17 mouse cellular contexts compared by ENCODE assay signal in the genomic region with DNA sequence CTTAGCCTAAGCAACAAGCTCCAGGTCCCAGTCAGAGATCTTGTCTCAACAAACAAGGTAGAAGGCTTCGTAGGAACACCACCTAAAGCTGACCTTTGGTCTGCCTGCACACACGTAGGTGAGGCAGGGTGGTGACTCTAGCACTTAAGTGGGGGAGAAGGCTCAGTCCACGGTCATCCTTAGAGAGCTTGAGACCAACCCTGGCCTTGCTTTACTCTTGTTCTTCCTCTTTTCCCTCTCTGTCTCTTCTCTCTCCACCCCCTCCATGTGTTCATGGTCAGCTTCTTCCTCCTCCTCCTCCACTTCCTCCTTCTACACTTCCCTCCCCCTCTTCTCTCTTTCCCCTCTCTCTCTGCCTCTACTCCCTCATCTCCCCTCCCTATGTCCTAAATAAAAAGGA.
DNase-seq lines count a peak whose midpoint lies in the region; ATAC-seq and TF ChIP-seq lines count a peak whose summit lies in the region.
"Had no signal": no experiment of that assay in that cellular context is flagged by ENCODE, and none has a peak within 500 bp of the region (broad histone marks: within the 10 kb centered on the region; RNA-seq: fewer than 3 reads in every experiment).

No protein-coding gene starts in this region.

- H3K9ac ChIP-seq in lung, postnatal 0 days (replicated peaks; ENCODE audit: low read depth) = no peak overlapping the region
- H3K9ac ChIP-seq: embryonic facial prominence, embryonic 15.5 days; hindbrain, embryonic 14.5 days; limb, embryonic 15.5 days; lung, embryonic 15.5 days; neural tube, embryonic 12.5 days had no signal

- ATAC-seq in lung, postnatal 0 days = no peak
- ATAC-seq in granulocyte monocyte progenitor cell, adult 5-6 weeks (replicated peaks; ENCODE audit: poor library complexity, severe bottlenecking) = peak; percentile 96
- peak; percentile 65; the same call in 1 of the 2 replicates for ATAC-seq in monocyte, adult 5-6 weeks (replicated peaks; ENCODE audit: insufficient number of reproducible peaks, low FRiP score, low TSS enrichment, poor library complexity, severe bottlenecking)

- 74% methylated on average over 3 of the region's 3 CpGs for WGBS in lung, postnatal 0 days
- 73% methylated on average over 3 of the region's 3 CpGs for WGBS in lung, adult 2 months
- 91% methylated on average over 3 of the region's 3 CpGs for WGBS in forebrain, embryonic 10.5 days

- no peak overlapping the region for H3K4me3 ChIP-seq in lung, postnatal 0 days (ENCODE audit: low read depth, low read length)
- H3K4me3 ChIP-seq in lung, adult 2 months (replicated peaks; ENCODE audit: extremely low read depth, low read depth, low read length) = no peak overlapping the region
- H3K4me3 ChIP-seq in forebrain, embryonic 10.5 days = no peak overlapping the region
- H3K4me3 ChIP-seq: embryonic facial prominence, embryonic 15.5 days; limb, embryonic 15.5 days; lung, embryonic 15.5 days; neural tube, embryonic 12.5 days had no signal

- TF ChIP-seq EP300 in lung, postnatal 0 days (IDR thresholded peaks at IDR 0.05) = no peak

- no peaks in the 10 kb centered on the region for H3K27me3 ChIP-seq in lung, postnatal 0 days (replicated peaks; ENCODE audit: insufficient read depth, low read length)
- H3K27me3 ChIP-seq in forebrain, embryonic 10.5 days (ENCODE audit: poor library complexity, severe bottlenecking) = no peaks in the 10 kb centered on the region
- H3K27me3 ChIP-seq: embryonic facial prominence, embryonic 15.5 days; limb, embryonic 15.5 days; lung, embryonic 15.5 days; neural tube, embryonic 12.5 days had no signal

- no peak for TF ChIP-seq POLR2A in lung, adult 2 months (IDR thresholded peaks at IDR 0.05; ENCODE audit: borderline replicate concordance, extremely low read depth, low read depth, low read length)

- peak; percentile 43 for DNase-seq in lung, postnatal 0 days (ENCODE audit: low spot score)
- no peak for DNase-seq in lung, adult 2 months
- DNase-seq in right cerebral cortex, postnatal 36 days (ENCODE audit: low spot score in 2 of 2) = no peak
- no peak for DNase-seq in spleen, adult 18-20 months
- no peak for DNase-seq in forebrain, embryonic 10.5 days (ENCODE audit: extremely low spot score, low spot score)
- DNase-seq: adrenal gland, postnatal 14 days; cerebellum, adult 8-10 months; kidney, adult 11 months; kidney, postnatal 14 days; thymus, postnatal 4 days had no signal

- H3K36me3 ChIP-seq in lung, postnatal 0 days (ENCODE audit: insufficient read depth, low read length) = no peaks in the 10 kb centered on the region
- peaks cover 4% of the 10 kb centered on the region for H3K36me3 ChIP-seq in forebrain, embryonic 10.5 days (replicated peaks)
- H3K36me3 ChIP-seq: embryonic facial prominence, embryonic 15.5 days; limb, embryonic 15.5 days; lung, embryonic 15.5 days; neural tube, embryonic 12.5 days had no signal

- no peak overlapping the region for H3K4me2 ChIP-seq in lung, postnatal 0 days (replicated peaks; ENCODE audit: low read depth, low read length)
- H3K4me2 ChIP-seq: embryonic facial prominence, embryonic 15.5 days; hindbrain, embryonic 14.5 days; limb, embryonic 15.5 days; lung, embryonic 15.5 days; neural tube, embryonic 12.5 days had no signal

- no peaks in the 10 kb centered on the region for H3K9me3 ChIP-seq in lung, postnatal 0 days (ENCODE audit: low read length)
- no peaks in the 10 kb centered on the region for H3K9me3 ChIP-seq in forebrain, embryonic 10.5 days
- H3K9me3 ChIP-seq: embryonic facial prominence, embryonic 15.5 days; limb, embryonic 15.5 days; lung, embryonic 15.5 days; neural tube, embryonic 12.5 days had no signal

- no peaks in the 10 kb centered on the region; the same call in 1 of the 2 replicates for H3K4me1 ChIP-seq in lung, postnatal 0 days (ENCODE audit: insufficient read depth, low read depth, low read length)
- peaks cover 10% of the 10 kb centered on the region; the same call in 1 of the 2 replicates for H3K4me1 ChIP-seq in lung, adult 2 months (ENCODE audit: control insufficient read depth, insufficient read depth, low read length)
- peaks cover 26% of the 10 kb centered on the region for H3K4me1 ChIP-seq in forebrain, embryonic 10.5 days

- H3K27ac ChIP-seq in lung, postnatal 0 days (ENCODE audit: low read length) = no peak overlapping the region
- no peak overlapping the region for H3K27ac ChIP-seq in forebrain, embryonic 10.5 days
- H3K27ac ChIP-seq: embryonic facial prominence, embryonic 15.5 days; hindbrain, embryonic 14.5 days; limb, embryonic 15.5 days; lung, embryonic 15.5 days; neural tube, embryonic 12.5 days had no signal

- no peak for TF ChIP-seq CTCF in lung, postnatal 0 days (IDR thresholded peaks at IDR 0.05)
- no peak for TF ChIP-seq CTCF in lung, adult 2 months (IDR thresholded peaks at IDR 0.05; ENCODE audit: insufficient read depth, low read length)
